Mouse (Mus musculus) heart, adult 10 weeks (tissue): ENCODE results near the gene Slc35b4. TPM values are rescaled to one million over a fixed set of nuclear protein-coding genes. Genes with fewer than 3 reads are reported as not detected.

Experiments used
- polyA plus RNA-seq: library from polyadenylated mRNA; stranded (reverse); fragments of 350-450 nt; fragmentation: Illumina TruSeq; extraction: RNeasy Lipid Tissue Mini Kit (QIAGEN cat#74804); gene quantifications from one replicate; pipeline ENCODE4 v1.2.3, GENCODE M21; 2014; ENCODE audit warnings: low read depth, low replicate concordance

Slc35b4 gene
- polyA plus RNA-seq = 9.0 TPM

DNA sequence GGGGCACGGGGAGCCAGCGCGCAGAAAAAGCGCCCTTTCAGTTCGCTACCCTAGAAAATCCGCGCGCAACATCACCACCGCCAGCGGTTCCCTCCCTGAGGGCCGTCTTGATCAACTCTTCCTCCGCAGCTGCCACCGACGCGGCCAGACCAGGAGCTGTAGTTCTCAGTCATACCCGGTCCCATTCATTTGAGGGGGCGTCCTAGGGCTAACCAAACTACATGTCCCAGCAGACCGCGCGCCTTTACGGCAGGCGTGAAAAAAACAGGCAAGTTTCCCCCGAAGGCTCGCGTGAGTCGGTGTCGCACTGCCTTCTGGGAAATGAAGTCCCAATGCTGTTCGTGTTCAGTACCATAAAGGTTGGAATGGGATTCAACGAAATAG, at the start of gene Slc35b4:
Gene Slc35b4 (minus strand): TSS at position 248 of the 384 bp plus-strand sequence.

Other genes with a start within 250 kb of the Slc35b4 start
- gene Lrguk, start 147.7 kb downstream of the Slc35b4 start, polyA plus RNA-seq = not detected
- 323 TPM for gene Akr1b3, start 140.4 kb upstream of the Slc35b4 start, polyA plus RNA-seq
- gene Akr1b8, start 177.0 kb upstream of the Slc35b4 start, polyA plus RNA-seq = 8.6 TPM
- 100 TPM for gene Akr1b10, start 207.1 kb upstream of the Slc35b4 start, polyA plus RNA-seq
- gene Akr1b7, start 235.2 kb upstream of the Slc35b4 start, polyA plus RNA-seq = not detected